Mouse (Mus musculus): ENCODE measurements around the gene Srgap3.
"Not testable (repeated sequence)": the region's sequence is repeated elsewhere in the genome, so short reads cannot be mapped to it uniquely, and the experiment has no call there.

Gene Srgap3

DNA sequence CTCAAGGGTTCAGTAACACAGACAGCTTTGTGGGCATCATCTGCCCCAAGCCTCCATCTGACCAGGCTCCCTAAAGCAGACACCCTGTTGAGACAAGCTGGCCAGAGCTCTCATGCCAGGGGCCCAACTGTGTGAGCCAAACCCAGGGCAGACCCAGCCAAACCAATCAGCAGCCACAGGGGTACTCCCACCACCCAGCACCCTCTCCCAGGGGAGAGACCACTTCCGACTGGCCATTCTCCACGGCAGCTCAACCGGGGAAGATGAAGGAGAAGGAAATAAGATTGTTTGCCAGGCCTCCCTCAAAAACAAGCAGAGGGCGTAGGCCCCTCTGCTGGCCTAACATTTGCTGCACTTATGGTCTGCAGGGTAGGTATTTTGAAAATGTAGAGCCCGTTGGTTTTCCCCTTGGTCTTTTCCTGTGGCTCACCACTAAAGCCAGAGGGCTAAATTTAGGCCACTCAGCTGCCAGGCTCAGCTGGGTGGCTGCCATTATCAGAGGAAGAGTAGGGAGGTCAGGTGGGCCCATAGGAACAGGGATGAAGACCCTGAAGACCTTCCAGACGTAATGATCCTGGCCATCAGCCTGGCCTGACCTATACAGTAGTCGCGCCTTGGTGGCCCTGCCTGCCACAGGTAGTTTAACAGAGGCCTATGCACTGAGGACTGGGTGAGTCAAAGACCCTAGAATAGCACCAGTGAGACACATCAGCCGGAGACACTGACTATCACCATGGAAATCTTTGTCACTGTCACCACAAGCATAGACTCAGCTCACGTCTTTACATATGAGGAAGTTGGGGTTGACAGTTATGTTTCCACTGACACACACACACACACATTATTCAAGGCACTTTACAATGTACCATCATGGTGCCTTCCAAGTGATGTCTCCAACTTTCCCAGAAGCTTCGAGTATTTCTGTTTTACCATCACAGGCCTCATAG lies 85.4 kb downstream of the Srgap3 start:
- in situ Hi-C loops (cut with MboI, MseI): no loop called here

DNA sequence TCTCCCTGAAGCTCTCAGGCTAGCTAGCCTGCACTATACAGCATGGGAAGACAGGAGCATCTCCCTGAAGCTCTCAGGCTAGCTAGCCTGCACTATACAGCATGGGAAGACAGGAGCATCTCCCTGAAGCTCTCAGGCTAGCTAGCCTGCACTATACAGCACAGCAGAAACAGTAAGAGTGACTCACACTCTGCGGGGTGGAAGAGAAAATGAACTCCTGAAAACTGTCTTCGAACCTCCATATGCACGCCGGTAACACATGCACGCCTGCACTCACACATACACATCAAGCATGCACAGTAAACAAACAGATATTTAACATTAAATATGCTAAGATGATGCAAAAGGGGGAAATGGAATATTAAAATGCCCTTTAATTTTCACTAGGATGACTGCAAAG lies 86.8 kb downstream of the Srgap3 start:
- in situ Hi-C loops (cut with MboI, MseI): not testable (repeated sequence)

DNA sequence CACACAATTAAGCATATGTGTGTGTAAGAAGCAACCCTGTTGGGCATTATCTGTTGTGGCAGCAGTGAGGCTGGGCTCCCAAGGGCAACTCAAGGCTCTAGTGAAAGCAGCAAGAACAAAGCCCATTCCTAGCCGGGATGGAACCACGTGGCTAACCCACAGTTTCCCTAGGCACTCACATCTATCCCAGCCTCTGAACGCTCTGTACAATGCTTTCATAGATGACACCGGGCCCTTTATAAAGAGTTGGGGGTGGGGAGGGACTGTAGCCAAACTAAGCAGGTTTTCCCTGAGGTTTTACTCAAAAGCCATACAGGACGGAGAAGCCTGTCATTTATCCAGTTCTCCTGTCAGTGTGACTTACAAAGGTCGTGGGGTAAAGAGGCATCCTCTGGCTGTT lies 90.0 kb downstream of the Srgap3 start:
- in situ Hi-C loops (cut with MboI, MseI): no loop called here

DNA sequence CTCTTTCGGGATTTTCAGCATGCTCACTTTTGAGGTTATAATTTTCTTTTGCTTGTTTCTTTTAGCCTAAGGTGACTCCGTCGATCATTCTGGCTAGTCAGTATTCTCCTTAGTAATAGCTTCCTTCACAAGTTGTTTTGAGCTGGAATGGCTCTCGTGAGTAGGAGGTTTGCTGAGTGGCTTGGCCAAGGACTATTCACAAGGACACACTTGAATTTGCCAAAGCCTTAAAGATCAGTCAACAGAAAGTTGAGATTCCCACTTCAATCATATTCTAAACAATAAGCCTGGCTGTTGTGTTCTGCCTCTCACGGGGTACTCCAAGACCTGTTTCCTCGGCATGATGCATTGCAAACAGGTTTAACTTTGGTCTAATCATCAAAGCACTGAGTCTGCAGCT lies 91.9 kb downstream of the Srgap3 start:
- in situ Hi-C loops (cut with MboI, MseI): no loop called here

DNA sequence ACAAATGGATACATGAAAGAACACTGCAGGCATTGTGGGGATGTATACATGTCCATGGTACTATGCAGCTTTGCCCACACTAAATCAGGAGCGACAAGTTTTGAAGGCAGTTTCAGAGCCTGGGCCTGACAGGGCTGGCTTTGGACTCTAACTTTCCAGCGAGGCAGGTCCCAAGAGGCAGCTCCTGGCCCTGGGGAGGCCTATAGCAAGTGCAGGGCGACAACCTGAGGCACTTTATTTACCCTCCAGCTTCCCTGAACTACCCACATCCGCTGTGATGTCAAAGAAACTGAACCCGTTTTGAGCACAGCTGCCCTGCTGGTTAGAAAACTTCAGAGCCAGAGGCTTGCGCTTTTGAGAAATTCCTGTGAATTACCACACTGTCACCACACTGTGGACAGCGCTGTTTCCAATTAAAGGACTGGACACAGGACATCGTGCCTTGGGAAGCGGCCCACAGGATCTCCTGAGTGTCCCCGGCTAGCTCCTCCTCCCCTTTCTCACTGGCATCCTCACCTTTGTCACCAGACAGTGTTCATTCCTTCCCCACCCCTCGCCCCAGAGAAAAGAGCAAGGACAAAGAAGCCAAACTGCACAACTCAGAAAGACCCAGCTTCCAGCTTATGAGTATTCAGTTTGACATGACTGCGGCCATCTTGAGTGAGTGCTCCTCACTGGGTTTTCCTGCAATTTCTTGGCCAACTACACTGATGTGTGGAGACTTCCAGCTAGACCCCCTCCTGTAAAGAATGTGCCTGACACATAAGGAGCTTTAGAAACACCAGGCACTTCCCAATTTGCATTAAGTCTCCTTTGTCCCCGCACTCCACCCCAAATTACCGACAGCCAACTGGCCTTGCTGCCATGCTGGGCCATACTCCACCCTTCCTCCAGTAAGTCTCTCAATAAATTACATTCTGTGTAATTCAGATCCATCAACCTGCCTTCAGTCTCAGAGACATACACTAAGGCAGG lies 94.5 kb downstream of the Srgap3 start:
- in situ Hi-C loops (cut with MboI, MseI): no loop called here

DNA sequence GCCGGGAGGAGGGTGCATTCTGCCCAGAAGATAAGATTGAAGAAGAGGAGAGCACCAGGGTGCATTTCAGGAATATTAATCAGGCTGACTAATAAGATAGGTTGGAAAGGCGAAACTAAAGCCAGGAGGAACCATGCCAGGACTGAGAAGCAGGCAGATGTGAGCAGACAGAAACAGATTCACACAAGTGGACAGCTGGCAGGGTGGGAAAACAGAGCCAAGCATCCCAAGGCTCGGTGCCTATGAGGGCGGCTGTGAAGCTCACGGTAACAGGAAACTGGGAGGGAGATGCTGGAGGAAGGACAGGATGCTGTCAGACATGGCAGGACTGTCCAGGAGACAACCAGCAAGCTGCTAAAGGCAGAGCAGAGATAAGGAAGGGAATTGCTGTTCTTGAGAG lies 96.3 kb downstream of the Srgap3 start:
- in situ Hi-C loops (cut with MboI, MseI): no loop called here

DNA sequence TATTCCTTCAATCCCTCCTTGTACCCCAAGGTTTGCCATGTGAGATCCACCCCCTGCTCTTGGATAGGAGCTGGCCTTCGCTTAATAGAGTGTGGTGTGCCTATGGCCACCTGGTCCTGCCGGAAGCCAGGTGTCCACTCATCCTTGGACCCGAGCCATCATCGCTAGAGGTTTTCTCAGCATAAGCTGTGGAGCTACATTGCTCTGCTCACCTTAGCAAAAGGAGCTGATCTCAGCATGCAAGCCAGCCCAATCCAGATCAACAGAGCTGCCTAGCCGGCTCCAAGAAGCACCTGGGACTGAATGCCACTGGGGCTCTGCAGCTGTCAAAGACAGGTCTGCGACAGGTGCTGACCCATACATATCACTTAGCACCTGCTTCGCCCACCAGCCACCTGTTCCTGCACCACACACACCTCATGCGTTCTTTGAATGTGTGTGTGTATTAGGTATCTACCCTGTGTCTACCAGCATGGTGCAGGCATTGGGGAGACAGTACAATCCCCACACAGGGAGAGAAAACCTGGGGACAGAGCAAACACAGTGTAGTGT lies 98.4 kb downstream of the Srgap3 start:
- in situ Hi-C loops (cut with MboI, MseI): no loop called here

DNA sequence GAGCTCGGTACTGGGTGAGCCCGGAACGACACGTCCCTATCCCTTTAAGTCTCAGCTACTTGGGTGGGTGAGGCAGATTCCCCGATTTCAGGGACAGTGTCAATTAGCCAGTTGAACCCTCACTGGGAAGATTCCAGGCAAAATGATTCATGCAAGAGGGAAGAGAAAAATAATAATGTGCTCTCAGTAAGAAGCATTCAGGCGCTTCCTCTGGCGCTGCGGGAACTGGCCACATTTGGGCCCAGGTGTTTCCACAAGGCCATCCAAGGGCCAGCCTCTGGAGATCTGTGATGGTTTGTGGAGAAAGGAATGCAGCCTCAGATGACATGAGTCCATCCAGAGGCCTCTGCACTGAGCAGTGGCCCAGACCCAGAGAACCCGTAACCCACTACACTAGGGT lies 100.2 kb downstream of the Srgap3 start:
- in situ Hi-C loops (cut with MboI, MseI): no loop called here

DNA sequence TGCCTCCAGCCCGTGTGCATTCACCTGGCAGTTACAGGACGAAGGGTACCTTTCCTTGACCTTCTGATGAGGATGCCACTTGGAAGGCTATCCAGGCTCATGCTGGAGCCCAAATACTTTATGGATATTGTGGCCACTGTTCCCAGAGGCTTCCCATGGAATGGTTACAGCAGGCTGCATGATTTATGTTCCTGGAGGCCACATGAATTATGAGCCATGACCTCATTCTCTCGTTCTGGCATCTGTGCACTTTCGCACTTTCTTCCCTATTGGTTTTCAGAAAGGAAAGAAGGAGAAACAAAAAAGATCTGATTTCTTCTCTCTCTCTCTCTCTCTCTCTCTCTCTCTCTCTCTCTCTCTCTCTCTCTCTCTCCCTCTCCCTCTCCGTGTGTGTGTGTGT lies 104.6 kb downstream of the Srgap3 start:
- in situ Hi-C loops (cut with MboI, MseI): no loop called here

DNA sequence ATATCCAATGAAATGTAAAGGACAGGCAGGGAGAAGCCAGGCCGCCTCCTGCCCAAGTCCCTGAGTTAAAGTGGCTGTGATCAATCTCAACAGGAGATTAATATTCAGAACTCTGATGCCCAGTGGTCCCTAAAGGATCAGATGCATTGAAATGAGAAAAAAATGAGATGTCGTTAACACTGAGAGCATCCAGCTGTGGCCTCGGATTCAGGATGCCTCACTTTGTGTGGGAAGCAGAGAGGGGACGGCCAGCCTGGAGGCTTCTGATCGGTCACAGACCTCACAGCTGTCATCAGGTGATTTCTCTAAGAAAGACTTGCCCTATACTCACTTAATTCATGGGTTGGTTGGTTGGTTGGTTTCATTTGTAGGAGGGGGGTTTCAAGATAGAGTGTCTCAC lies 106.7 kb downstream of the Srgap3 start:
- in situ Hi-C loops (cut with MboI, MseI): no loop called here

DNA sequence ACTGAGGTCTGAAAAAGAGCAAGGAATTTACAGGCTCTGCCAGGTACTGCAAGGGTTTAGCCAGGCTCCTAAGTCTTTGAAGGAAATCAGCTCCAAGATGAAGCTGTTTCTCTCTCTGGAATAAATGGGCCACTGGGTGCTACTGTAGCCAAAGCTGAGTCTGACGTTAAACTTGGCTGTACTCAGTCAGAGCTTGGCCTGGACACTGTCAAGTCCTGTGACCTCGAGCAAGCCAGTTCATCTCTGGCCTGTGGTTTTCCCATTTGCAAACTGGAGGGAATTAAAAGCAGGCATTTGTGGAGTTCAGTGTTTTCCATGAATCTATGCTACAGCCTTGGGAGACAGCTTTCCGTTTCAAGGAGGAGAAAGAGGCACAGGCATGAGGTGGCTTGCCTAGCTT lies 107.7 kb downstream of the Srgap3 start:
- in situ Hi-C loops (cut with MboI, MseI): no loop called here

DNA sequence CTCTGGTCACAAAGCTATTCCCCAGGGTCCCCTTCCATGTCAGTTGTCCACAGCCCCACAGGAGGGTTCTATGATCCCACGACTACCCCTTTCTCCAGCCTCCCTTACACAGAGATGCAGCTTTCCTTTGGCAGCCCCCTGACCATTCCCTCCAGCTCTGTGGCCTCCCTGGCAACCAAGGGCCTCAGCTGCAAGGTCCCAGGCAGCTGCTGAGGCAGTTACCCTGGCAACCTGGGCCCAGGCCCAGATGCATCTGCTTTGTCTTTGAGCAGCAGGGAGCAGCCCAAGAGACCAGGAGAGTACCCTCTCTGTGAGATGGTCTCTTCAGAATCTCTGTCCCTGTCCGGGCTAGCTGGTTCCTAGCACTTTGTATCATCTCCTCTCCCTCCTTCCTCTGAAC lies 108.2 kb downstream of the Srgap3 start:
- in situ Hi-C loops (cut with MboI, MseI): no loop called here

DNA sequence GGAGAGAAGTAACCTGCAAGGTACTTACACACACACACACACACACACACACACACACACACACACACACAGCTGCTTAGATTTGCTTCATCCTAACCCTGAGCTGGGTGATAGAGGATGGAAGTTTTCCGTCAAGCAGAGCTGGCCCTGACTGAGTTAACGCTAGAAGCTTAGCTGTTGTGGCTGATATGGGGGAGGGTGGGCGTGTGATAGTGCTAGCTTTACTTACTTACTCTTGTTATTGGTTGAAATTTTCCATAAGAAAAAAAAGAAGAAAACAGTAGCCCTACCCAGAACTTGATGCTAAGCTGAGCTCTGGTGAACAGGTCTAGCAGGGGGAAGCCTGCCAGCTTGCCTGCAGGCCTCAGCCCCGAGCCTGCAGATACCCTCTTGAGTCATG lies 110.4 kb downstream of the Srgap3 start:
- in situ Hi-C loops (cut with MboI, MseI): no loop called here

DNA sequence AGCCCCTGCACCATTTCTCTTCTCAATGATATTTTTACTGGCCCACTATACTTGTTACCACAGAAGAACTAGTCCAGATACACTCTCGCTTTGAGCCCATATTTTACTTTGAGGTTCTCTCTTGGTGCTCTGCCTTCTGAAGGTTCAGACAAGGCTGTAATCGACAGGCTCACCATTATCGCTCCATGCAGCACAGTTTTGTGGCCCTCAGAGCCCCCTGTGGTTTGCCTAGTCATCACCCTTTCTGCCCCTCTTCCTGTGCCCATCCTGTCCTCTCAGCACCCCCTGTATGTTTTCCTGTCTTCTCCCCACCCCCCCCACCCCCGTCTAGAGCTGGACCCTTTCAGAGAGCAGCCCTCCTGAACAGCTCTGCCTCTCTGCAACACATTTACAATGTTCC lies 111.7 kb downstream of the Srgap3 start:
- in situ Hi-C loops (cut with MboI, MseI): no loop called here

DNA sequence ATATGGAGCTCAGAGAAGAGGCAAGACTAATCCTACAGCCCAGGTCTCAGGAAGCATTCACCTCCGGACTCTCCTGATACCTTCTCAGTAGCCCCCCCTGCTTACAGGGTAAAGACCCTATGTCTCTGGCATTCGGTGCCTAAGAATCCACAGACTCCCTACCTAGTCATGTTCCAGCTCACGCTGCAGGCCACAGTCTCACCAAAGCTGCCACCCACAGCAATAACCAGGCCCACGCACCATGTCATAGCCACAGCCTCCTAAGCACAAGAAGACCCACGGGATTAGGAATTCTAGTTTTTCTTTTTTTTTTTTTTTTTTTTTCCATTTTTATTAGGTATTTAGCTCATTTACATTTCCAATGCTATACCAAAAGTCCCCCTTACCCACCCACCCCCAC lies 112.6 kb downstream of the Srgap3 start:
- in situ Hi-C loops (cut with MboI, MseI): no loop called here

DNA sequence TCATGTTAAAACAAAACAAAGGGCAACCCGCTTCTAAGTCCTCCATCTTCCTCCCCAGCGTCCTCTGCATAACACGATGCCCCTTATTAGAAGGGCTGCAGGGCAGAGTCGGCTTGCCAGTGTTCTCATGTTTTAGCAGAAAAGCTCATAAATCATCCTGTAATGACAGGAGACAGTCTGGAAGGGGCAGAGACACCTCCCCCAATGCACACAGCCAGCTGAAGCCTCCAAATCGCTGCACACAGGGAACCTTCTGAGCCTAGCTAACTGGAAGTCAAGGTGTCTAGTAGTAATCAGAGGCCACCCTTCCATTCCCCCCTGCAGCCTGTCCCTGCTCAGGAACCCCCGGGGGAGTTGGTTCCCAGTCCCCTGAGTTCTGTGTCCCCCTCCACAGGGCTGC lies 113.3 kb downstream of the Srgap3 start:
- in situ Hi-C loops (cut with MboI, MseI): no loop called here

DNA sequence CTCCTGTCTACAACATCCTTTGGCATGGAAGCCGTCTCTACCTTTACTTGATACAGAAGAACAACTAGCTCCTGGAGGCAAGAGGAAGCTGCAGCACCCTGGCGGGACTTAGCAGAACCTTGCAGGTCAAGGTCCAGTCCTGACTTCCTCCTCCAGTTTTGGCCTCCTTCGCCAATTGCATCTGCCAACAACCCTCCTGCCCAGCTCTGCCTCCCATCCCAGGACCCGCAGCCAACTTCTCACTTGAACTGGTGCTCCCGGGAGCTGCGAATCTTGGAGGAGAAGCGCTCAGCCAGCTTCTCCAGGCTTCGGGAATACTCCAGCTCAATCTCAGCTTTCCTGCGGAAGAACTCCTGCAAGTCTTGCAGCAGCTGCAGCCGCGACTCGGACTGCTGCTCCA lies 117.9 kb downstream of the Srgap3 start:
- in situ Hi-C loops (cut with MboI, MseI): no loop called here

DNA sequence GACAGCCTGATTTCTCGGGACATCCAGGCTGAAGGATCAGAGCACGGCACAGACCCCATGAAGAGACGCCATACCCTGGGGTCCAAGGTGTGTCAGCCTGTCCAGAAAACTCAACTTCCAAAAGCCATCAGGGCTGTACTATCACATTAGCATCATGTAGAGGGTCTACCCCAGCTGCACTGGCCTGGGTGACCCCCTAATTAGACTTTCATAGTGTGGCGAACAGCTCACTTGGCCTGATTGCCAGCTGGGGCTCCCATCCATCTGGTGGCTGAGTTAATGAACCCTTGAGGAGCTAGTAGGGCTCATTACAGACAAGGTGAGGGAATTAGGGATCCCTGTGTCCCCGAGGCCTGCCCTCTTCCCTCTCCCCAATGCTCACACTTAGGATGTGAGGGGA lies 118.6 kb downstream of the Srgap3 start:
- in situ Hi-C loops (cut with MboI, MseI): no loop called here

DNA sequence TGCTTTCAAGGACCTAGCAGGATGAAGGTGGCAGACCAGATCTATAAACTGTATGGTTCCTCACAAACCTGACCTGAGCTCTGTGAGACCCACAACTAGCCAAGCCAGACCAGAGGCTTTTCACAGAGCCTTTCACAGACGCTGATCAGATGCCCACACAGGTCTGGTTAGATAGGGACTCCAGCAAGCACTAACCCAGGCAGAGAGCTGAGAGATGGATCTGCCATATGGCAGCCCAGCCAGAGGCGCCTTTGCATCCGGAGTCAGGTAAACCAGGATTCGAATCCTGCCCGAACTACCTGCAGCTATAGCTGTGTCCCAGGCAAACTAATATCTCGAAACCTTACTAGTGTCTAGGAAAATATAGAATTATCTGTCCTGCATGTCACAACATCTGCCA lies 121.4 kb downstream of the Srgap3 start:
- in situ Hi-C loops (cut with MboI, MseI): no loop called here

DNA sequence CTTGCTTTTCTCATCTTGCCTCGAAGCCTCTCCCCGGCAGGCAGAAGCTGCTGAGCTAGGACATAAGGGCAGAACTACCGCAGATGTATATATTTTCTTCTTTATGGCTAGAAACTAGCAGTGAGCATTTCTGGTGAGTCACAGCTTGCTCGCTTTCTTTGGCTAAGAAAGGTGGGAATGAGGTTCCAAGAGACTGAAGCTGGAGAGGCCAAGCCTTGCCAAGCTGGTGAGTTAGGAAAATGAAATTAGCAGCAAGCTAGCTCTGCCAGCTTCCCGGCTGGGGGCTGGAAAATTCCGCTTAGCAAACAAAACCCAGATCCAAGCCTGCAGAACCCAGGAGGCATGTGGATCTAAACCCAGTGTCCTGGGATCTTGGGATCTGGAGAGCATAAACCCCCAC lies 124.0 kb downstream of the Srgap3 start:
- in situ Hi-C loops (cut with MboI, MseI): no loop called here

DNA sequence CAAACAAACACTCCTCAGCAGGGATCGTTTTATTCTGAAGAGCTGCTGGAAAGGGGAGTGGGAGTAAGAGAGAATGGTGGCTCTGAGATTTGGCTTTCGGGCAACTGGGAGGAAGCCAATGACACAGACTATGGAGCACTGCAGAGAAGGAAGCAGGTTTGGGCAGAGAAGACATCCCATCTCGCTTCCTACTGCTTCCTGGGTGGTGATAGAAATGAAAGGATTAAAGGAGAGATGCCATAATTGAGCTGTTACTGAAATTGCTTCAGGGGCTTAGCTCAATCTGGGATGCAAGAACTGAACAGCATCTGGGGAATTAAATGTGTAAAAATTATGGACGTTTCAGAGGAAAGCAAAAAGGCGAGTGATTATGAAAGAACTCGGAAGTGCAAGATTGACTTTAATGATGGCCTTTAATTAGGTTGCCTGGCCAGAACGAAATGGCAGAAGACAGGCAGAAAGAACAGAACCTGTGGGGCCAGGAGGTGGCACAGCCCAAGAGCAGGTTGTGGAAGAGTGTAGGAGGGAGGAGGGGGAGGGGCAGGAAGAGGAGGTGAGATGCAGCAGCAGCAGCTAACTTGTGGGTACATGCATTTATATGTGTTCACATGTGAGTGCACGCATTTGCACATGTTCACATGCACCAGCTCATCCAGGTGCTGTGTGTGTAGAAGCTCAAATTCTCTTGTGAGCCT lies 126.6 kb downstream of the Srgap3 start:
- in situ Hi-C loops (cut with MboI, MseI): no loop called here
